Mouse (Mus musculus) forebrain, embryonic 11.5 days (tissue): ENCODE results near the gene Tmem150c. TPM values are rescaled to one million over a fixed set of nuclear protein-coding genes. Genes with fewer than 3 reads are reported as not detected.

Experiments used
- ATAC-seq: fragments of 200-750 bp; cut with Nextera tagmentation; replicated peaks from 2 replicates; pipeline ENCODE4 v1.8.0; 2017; ENCODE audit warnings: moderate TSS enrichment; ENCODE audit not compliant: low FRiP score
- DNase-seq: peaks from one replicate; pipeline ENCODE4 v3.0.0-alpha.2; 2017; ENCODE audit warnings: low spot score
- H3K27ac ChIP-seq: fragments of 300-500 bp; sonication (generic); 2 replicates; pipeline ENCODE4 v1.5.1; 2014; ENCODE audit warnings: low read depth, low read length
- H3K27me3 ChIP-seq: fragments of 300-500 bp; sonication (generic); 2 replicates; pipeline ENCODE4 v1.6.1; 2014; ENCODE audit warnings: mild to moderate bottlenecking, low read length, mixed read lengths; ENCODE audit not compliant: control insufficient read depth, insufficient read depth
- H3K36me3 ChIP-seq: fragments of 300-500 bp; sonication (generic); 2 replicates; pipeline ENCODE4 v1.6.1; 2014; ENCODE audit warnings: mild to moderate bottlenecking, low read length, moderate library complexity, mixed read lengths; ENCODE audit not compliant: control insufficient read depth, insufficient read depth
- H3K4me1 ChIP-seq: fragments of 300-500 bp; sonication (generic); replicated peaks from 2 replicates; pipeline ENCODE4 v1.6.1; 2014; ENCODE audit warnings: low read length, mixed read lengths; ENCODE audit not compliant: control insufficient read depth, insufficient read depth
- H3K4me2 ChIP-seq: fragments of 300-500 bp; sonication (generic); 2 replicates; pipeline ENCODE4 v1.6.1; 2014; ENCODE audit warnings: low read depth, mild to moderate bottlenecking, low read length, moderate library complexity, mixed read lengths; ENCODE audit not compliant: severe bottlenecking
- H3K4me3 ChIP-seq: fragments of 300-500 bp; sonication (generic); 2 replicates; pipeline ENCODE4 v1.5.1; 2014; ENCODE audit warnings: low read depth, low read length
- H3K9ac ChIP-seq: fragments of 300-500 bp; sonication (generic); 2 replicates; pipeline ENCODE4 v1.6.1; 2014; ENCODE audit warnings: low read length
- H3K9me3 ChIP-seq: fragments of 300-500 bp; sonication (generic); 2 replicates; pipeline ENCODE4 v1.6.1; 2016; ENCODE audit warnings: low read length, mixed read lengths; ENCODE audit not compliant: control insufficient read depth
- WGBS: fragments of 180-500 bp; shearing (Covaris S2); extraction: QIAGEN DNeasy Blood & Tissue Kit; methylation state at CpG from one replicate; pipeline ENCODE4 v1.1.7; 2014; 5-methylcytosine and 5-hydroxymethylcytosine counted together
- polyA plus RNA-seq: library from polyadenylated mRNA; unstranded; fragments of >200 nt; fragmentation: Nextera tagmentation; extraction: Ambion mirVana; gene quantifications from 2 replicates; pipeline ENCODE4 v1.2.1, GENCODE M21; 2014

Tmem150c gene
- polyA plus RNA-seq, 1 experiment from 2014 or later = 2.4 TPM

- DNase-seq (peak; percentile 99), ATAC-seq (peak; percentile 89)
- H3K4me2 ChIP-seq = peak within 1 kb of the TSS; percentile 71
- H3K4me3 ChIP-seq = peak within 1 kb of the TSS; percentile 99
- peak within 1 kb of the TSS; percentile 99 for H3K27ac ChIP-seq
- H3K27me3 ChIP-seq = no peaks in the 10 kb centered on the region
- H3K4me1 ChIP-seq = peaks cover 2% of the 10 kb centered on the region; the same call in 1 of the 2 replicates
- peaks cover 5% of the 10 kb centered on the region for H3K36me3 ChIP-seq
- peak within 1 kb of the TSS; percentile 100 for H3K9ac ChIP-seq
- under 1% methylated on average over 57 of the region's 57 CpGs for WGBS
- no peaks in the 10 kb centered on the region for H3K9me3 ChIP-seq
These were observed 119.9 kb downstream of the Tmem150c start, which contains the start of the genes Hnrnpdl and Enoph1 for GRCm38 (mm10) chr5:100039602-100040142. Gene Hnrnpdl (minus strand): TSS chr5:100039664. Gene Enoph1 (plus strand): TSS chr5:100039985.

- Histone ChIP-seq H3K9me3 (no peaks in the 10 kb centered on the region), H3K27ac (peak overlapping the region; percentile 99), H3K4me2 (peak overlapping the region; percentile 71), H3K27me3 (no peaks in the 10 kb centered on the region), H3K36me3 (peaks cover 11% of the 10 kb centered on the region), H3K4me1 (peaks cover 2% of the 10 kb centered on the region; the same call in 1 of the 2 replicates), H3K4me3 (peak overlapping the region; percentile 99), H3K9ac (peak overlapping the region; percentile 100)
- WGBS = under 1% methylated on average over 110 of the region's 113 CpGs
- ATAC-seq = peak; percentile 82
- peak; percentile 99 for DNase-seq
These were observed 120.7 kb downstream of the Tmem150c start for GRCm38 (mm10) chr5:100038714-100039601.

- under 1% methylated on average over 45 of the region's 45 CpGs for WGBS
- peaks cover 14% of the 10 kb centered on the region for H3K36me3 ChIP-seq
- peak; percentile 97 for DNase-seq
- H3K4me3 ChIP-seq = peak overlapping the region; percentile 99
- H3K27me3 ChIP-seq = no peaks in the 10 kb centered on the region
- ATAC-seq = peak; percentile 29
- no peaks in the 10 kb centered on the region for H3K9me3 ChIP-seq
- H3K9ac ChIP-seq = peak overlapping the region; percentile 100
- H3K27ac ChIP-seq = peak overlapping the region; percentile 92
- H3K4me2 ChIP-seq = peak overlapping the region; percentile 88
- peaks cover 2% of the 10 kb centered on the region; the same call in 1 of the 2 replicates for H3K4me1 ChIP-seq
These were observed 121.5 kb downstream of the Tmem150c start for GRCm38 (mm10) chr5:100037965-100038713.

- peak; percentile 61 for DNase-seq
- Histone ChIP-seq H3K9ac (peak overlapping the region; percentile 100), H3K36me3 (peaks cover 17% of the 10 kb centered on the region), H3K27ac (no peak overlapping the region), H3K4me3 (peak overlapping the region; percentile 99), H3K4me2 (peak overlapping the region; percentile 88), H3K9me3 (no peaks in the 10 kb centered on the region), H3K27me3 (no peaks in the 10 kb centered on the region), H3K4me1 (peaks cover 2% of the 10 kb centered on the region; the same call in 1 of the 2 replicates)
- no peak for ATAC-seq
- WGBS = 36% methylated on average over 7 of the region's 7 CpGs
These were observed 122.9 kb downstream of the Tmem150c start for GRCm38 (mm10) chr5:100036681-100037080.

- Histone ChIP-seq H3K4me3 (peak overlapping the region; percentile 99), H3K4me2 (peak overlapping the region; percentile 88; the same call in 1 of the 2 replicates), H3K9me3 (no peaks in the 10 kb centered on the region), H3K27ac (no peak overlapping the region), H3K9ac (no peak overlapping the region), H3K36me3 (peaks cover 17% of the 10 kb centered on the region), H3K27me3 (no peaks in the 10 kb centered on the region), H3K4me1 (peaks cover 2% of the 10 kb centered on the region; the same call in 1 of the 2 replicates)
- WGBS = 66% methylated on average over 7 of the region's 7 CpGs
- no peak for ATAC-seq
- DNase-seq = no peak
These were observed 123.7 kb downstream of the Tmem150c start for GRCm38 (mm10) chr5:100035950-100036349.

GRCm38 (mm10) chr5:100032646-100033045, 127.0 kb downstream of the Tmem150c start:
- Histone ChIP-seq H3K27me3 (no peaks in the 10 kb centered on the region), H3K9me3 (no peaks in the 10 kb centered on the region), H3K9ac (no peak overlapping the region), H3K4me2 (no peak overlapping the region), H3K4me1 (peaks cover 2% of the 10 kb centered on the region; the same call in 1 of the 2 replicates), H3K36me3 (peaks cover 17% of the 10 kb centered on the region), H3K4me3 (no peak overlapping the region), H3K27ac (no peak overlapping the region)
- 83% methylated on average over 3 of the region's 3 CpGs for WGBS
- no peak for DNase-seq
- no peak for ATAC-seq

GRCm38 (mm10) chr5:100032107-100032506, 127.5 kb downstream of the Tmem150c start:
- H3K4me2 ChIP-seq = no peak overlapping the region
- no peak overlapping the region for H3K9ac ChIP-seq
- no peaks in the 10 kb centered on the region for H3K9me3 ChIP-seq
- peaks cover 17% of the 10 kb centered on the region for H3K36me3 ChIP-seq
- peaks cover 2% of the 10 kb centered on the region; the same call in 1 of the 2 replicates for H3K4me1 ChIP-seq
- 85% methylated on average over 2 of the region's 2 CpGs for WGBS
- ATAC-seq = peak; percentile 40; the same call in 1 of the 2 replicates
- no peak overlapping the region for H3K27ac ChIP-seq
- H3K27me3 ChIP-seq = no peaks in the 10 kb centered on the region
- peak; percentile 56 for DNase-seq
- no peak overlapping the region for H3K4me3 ChIP-seq

GRCm38 (mm10) chr5:100030069-100030468, 129.5 kb downstream of the Tmem150c start:
- peak; percentile 36; the same call in 1 of the 2 replicates for ATAC-seq
- DNase-seq = no peak

More at GRCm38 (mm10) chr5:100030069-100030468, 129.5 kb downstream of the Tmem150c start:
- Histone ChIP-seq H3K4me2 (no peak overlapping the region), H3K9ac (no peak overlapping the region), H3K4me3 (no peak overlapping the region), H3K36me3 (peaks cover 13% of the 10 kb centered on the region), H3K27me3 (no peaks in the 10 kb centered on the region), H3K27ac (no peak overlapping the region), H3K9me3 (no peaks in the 10 kb centered on the region), H3K4me1 (no peaks in the 10 kb centered on the region; the same call in 1 of the 2 replicates)
- 62% methylated on average over 6 of the region's 6 CpGs for WGBS
